Mouse (Mus musculus) neural tube, embryonic 14.5 days (tissue): ENCODE measurements around the gene Ift172. TPM values are rescaled to one million over a fixed set of nuclear protein-coding genes. Genes with fewer than 3 reads are reported as not detected.

Experiments used
- ATAC-seq: fragments of 200-750 bp; cut with Nextera tagmentation; 2 replicates; pipeline ENCODE4 v1.8.0; 2017; ENCODE audit warnings: low read depth, mild to moderate bottlenecking, moderate TSS enrichment, moderate library complexity
- H3K27ac ChIP-seq: fragments of 300-500 bp; sonication (generic); 2 replicates; pipeline ENCODE4 v1.5.1; 2014; ENCODE audit warnings: low read depth, mild to moderate bottlenecking, control low read depth, low read length, moderate library complexity, mixed read lengths
- H3K27me3 ChIP-seq: fragments of 300-500 bp; sonication (generic); 2 replicates; pipeline ENCODE4 v1.6.1; 2014; ENCODE audit warnings: low read length; ENCODE audit not compliant: control insufficient read depth, insufficient read depth
- H3K36me3 ChIP-seq: fragments of 300-500 bp; sonication (generic); 2 replicates; pipeline ENCODE4 v1.6.1; 2014; ENCODE audit warnings: low read length, mixed read lengths; ENCODE audit not compliant: control insufficient read depth, insufficient read depth
- H3K4me1 ChIP-seq: fragments of 300-500 bp; sonication (generic); 2 replicates; pipeline ENCODE4 v1.6.1; 2014; ENCODE audit warnings: low read length; ENCODE audit not compliant: control insufficient read depth, insufficient read depth
- H3K4me2 ChIP-seq: fragments of 300-500 bp; sonication (generic); 2 replicates; pipeline ENCODE4 v1.6.1; 2014; ENCODE audit warnings: mild to moderate bottlenecking, low read depth, low read length, control low read depth
- H3K4me3 ChIP-seq: fragments of 300-500 bp; sonication (generic); 2 replicates; pipeline ENCODE4 v1.5.1; 2014; ENCODE audit warnings: low read depth, low read length, control low read depth, mixed read lengths
- H3K9ac ChIP-seq: fragments of 300-500 bp; sonication (generic); replicated peaks from 2 replicates; pipeline ENCODE4 v1.6.1; 2014; ENCODE audit warnings: low read depth, mild to moderate bottlenecking, control low read depth, low read length, mixed read lengths
- H3K9me3 ChIP-seq: fragments of 300-500 bp; sonication (generic); 2 replicates; pipeline ENCODE4 v1.6.1; 2016; ENCODE audit warnings: low read length; ENCODE audit not compliant: control insufficient read depth
- WGBS: fragments of 180-500 bp; shearing (Covaris S2); extraction: QIAGEN DNeasy Blood & Tissue Kit; methylation state at CpG from one replicate; pipeline ENCODE4 v1.1.7; 2014; 5-methylcytosine and 5-hydroxymethylcytosine counted together
- polyA plus RNA-seq: library from polyadenylated mRNA; unstranded; fragments of >200 nt; fragmentation: Nextera tagmentation; extraction: Ambion mirVana; gene quantifications from 2 replicates; pipeline ENCODE4 v1.2.1, GENCODE M21; 2014

Gene Ift172
- polyA plus RNA-seq, 1 experiment from 2014 or later, result 32.6 TPM

GRCm38 (mm10) chr5:31279245-31279988 is 11.5 kb downstream of the Ift172 start:
- H3K27me3 ChIP-seq, result no peaks in the 10 kb centered on the region
- no peak for ATAC-seq
- 89% methylated on average over 20 of the region's 20 CpGs for WGBS
- no peak overlapping the region for H3K27ac ChIP-seq
- no peak overlapping the region for H3K4me2 ChIP-seq
- no peaks in the 10 kb centered on the region for H3K4me1 ChIP-seq
- no peak overlapping the region for H3K9ac ChIP-seq
- H3K4me3 ChIP-seq, result no peak overlapping the region
- no peaks in the 10 kb centered on the region for H3K9me3 ChIP-seq
- H3K36me3 ChIP-seq, result peaks cover 52% of the 10 kb centered on the region

GRCm38 (mm10) chr5:31273018-31273417 is 17.9 kb downstream of the Ift172 start:
- H3K27ac ChIP-seq, result no peak overlapping the region
- H3K9ac ChIP-seq, result no peak overlapping the region
- no peaks in the 10 kb centered on the region for H3K9me3 ChIP-seq
- no peak overlapping the region for H3K4me2 ChIP-seq
- H3K27me3 ChIP-seq, result no peaks in the 10 kb centered on the region
- no peaks in the 10 kb centered on the region for H3K4me1 ChIP-seq
- no peak for ATAC-seq
- 92% methylated on average over 6 of the region's 6 CpGs for WGBS
- H3K36me3 ChIP-seq, result peaks cover 29% of the 10 kb centered on the region
- H3K4me3 ChIP-seq, result no peak overlapping the region

DNA sequence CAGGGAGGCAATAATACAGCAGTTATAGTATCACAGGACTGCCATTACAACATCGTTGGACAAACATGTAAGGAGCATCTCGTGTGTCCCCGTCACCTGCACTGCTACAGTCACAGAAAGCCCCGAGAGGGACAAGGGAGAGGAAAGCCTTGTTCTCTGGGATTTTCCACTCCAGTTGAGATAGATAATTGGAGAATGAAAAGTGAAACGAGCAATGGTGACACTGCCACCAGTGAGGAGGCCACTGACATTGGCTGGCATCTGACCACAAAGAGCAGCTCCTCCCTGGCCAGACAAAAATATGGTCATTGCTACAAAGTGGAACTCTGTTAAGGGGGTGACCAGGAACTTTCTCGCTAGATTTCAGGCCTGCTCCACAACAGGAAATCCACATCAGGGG is 23.2 kb downstream of the Ift172 start:
- WGBS, result 71% methylated on average over 6 of the region's 6 CpGs
- no peak for ATAC-seq
- no peak overlapping the region for H3K9ac ChIP-seq

DNA sequence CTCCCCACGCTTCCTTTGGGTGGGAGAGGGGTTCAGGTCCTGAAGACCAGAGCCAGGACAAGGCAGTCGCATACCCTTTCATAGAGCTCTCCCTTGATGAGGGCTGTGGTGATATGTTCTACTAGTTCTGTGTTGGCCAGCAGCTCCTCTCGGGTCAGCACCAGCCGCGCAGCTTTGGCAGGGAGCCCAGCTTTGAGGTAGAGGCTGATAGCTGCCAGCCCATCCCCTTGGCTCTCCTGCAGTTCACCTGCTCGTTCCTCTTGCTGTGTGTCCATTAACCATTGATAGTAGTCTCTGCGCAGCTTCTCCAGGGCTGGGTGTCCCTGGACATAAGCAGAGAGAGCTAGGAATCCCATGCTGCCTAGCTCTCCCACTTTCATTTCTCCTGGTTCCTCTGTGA is 24.8 kb downstream of the Ift172 start:
- H3K4me3 ChIP-seq, result no peak overlapping the region
- H3K27ac ChIP-seq, result no peak overlapping the region
- no peak overlapping the region for H3K4me2 ChIP-seq
- no peak overlapping the region for H3K9ac ChIP-seq
- H3K36me3 ChIP-seq, result peaks cover 49% of the 10 kb centered on the region
- H3K9me3 ChIP-seq, result no peaks in the 10 kb centered on the region
- H3K27me3 ChIP-seq, result no peaks in the 10 kb centered on the region
- no peak for ATAC-seq
- H3K4me1 ChIP-seq, result no peaks in the 10 kb centered on the region
- WGBS, result 96% methylated on average over 7 of the region's 7 CpGs

More for the DNA sequence above, 23.2 kb downstream of the Ift172 start:
- Histone ChIP-seq H3K36me3 (peaks cover 55% of the 10 kb centered on the region), H3K27ac (no peak overlapping the region), H3K4me3 (no peak overlapping the region), H3K27me3 (no peaks in the 10 kb centered on the region), H3K9me3 (no peaks in the 10 kb centered on the region), H3K4me1 (no peaks in the 10 kb centered on the region), H3K4me2 (no peak overlapping the region)

DNA sequence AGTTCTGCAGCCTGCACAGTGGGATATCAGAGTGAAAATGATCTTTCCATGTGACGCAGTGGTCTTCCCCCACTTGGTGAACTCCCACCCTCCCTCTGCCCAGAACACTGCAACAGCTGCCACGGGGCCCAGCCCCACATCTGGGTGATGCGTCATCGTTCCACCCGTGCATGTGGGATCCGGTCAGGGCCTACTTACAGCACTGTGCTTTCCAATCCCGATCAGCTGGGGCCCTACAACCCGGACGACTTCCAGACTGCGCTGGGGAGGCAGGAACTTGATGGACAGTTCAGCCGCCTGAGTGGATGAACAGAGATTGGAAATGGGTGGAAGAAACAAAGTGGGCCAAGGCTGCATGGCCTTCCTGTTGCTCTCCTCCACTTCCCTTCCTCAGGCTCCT is 33.3 kb downstream of the Ift172 start:
- Histone ChIP-seq H3K4me1 (no peaks in the 10 kb centered on the region), H3K27ac (no peak overlapping the region), H3K9me3 (no peaks in the 10 kb centered on the region), H3K4me3 (no peak overlapping the region), H3K9ac (no peak overlapping the region), H3K4me2 (no peak overlapping the region), H3K27me3 (no peaks in the 10 kb centered on the region), H3K36me3 (peaks cover 45% of the 10 kb centered on the region)
- WGBS, result 83% methylated on average over 11 of the region's 11 CpGs
- no peak for ATAC-seq

- WGBS, result 75% methylated on average over 2 of the region's 2 CpGs
- H3K4me2 ChIP-seq, result no peak overlapping the region
- no peak overlapping the region for H3K4me3 ChIP-seq
- H3K4me1 ChIP-seq, result 0 out of 2 replicates have a peak, but pooled peaks cover 3% of the 10 kb centered on the region
- H3K27ac ChIP-seq, result no peak overlapping the region
- H3K9me3 ChIP-seq, result no peaks in the 10 kb centered on the region
- no peaks in the 10 kb centered on the region for H3K27me3 ChIP-seq
- peaks cover 51% of the 10 kb centered on the region for H3K36me3 ChIP-seq
- H3K9ac ChIP-seq, result no peak overlapping the region
- ATAC-seq, result no peak
Measured at GRCm38 (mm10) chr5:31255971-31256370, 34.9 kb downstream of the Ift172 start.

DNA sequence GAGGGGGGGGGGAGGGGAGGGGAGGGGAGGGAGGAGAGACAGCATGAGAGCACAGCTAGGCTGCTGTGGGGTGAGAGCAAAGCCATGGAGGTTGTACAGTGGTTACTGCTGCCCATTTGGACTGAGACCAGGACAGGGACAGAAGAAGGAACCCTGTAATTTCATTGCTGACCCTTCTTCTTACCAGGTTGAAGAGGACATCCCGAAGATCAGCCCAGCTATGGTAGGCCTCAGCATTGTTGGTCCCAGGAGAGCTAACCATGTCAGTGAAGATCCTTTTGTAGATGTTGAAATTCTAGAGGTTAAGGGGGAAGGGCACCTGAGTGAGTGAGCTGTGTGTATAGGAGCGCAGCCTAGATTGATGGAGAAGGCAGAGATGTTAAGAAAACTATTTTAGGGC is 35.5 kb downstream of the Ift172 start:
- H3K36me3 ChIP-seq, result peaks cover 51% of the 10 kb centered on the region
- 97% methylated on average over 2 of the region's 2 CpGs for WGBS
- H3K4me2 ChIP-seq, result no peak overlapping the region
- H3K27ac ChIP-seq, result no peak overlapping the region
- no peak overlapping the region for H3K9ac ChIP-seq
- H3K9me3 ChIP-seq, result no peaks in the 10 kb centered on the region
- no peak for ATAC-seq
- 0 out of 2 replicates have a peak, but pooled peaks cover 3% of the 10 kb centered on the region for H3K4me1 ChIP-seq
- H3K4me3 ChIP-seq, result no peak overlapping the region
- H3K27me3 ChIP-seq, result no peaks in the 10 kb centered on the region

- no peak for ATAC-seq
- Histone ChIP-seq H3K4me1 (0 out of 2 replicates have a peak, but pooled peaks cover 3% of the 10 kb centered on the region), H3K4me2 (no peak overlapping the region), H3K27ac (no peak overlapping the region), H3K9ac (no peak overlapping the region), H3K36me3 (peaks cover 51% of the 10 kb centered on the region), H3K9me3 (no peaks in the 10 kb centered on the region), H3K27me3 (no peaks in the 10 kb centered on the region), H3K4me3 (no peak overlapping the region)
- 87% methylated on average over 8 of the region's 8 CpGs for WGBS
Measured at GRCm38 (mm10) chr5:31254901-31255300, 36.0 kb downstream of the Ift172 start.

DNA sequence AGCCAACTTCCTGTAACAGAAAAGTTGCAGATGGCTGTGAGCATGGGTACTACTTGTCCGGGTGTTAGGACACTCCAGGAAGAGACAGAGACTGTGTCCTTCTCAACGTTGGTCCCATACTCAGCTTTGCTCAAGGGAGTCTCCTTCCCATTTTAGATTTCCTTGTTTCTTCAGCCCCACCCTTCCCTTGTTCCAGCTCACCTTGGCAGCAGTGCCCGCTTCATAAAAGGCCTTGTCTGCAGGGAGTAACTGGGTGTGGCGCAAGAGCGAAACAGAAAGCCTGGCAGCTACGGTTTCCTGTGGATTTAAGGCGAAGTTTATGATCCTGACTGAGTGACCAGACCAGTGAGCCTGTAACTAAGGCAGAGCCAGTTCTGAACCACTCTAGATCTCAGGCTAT is 36.5 kb downstream of the Ift172 start:
- peaks cover 50% of the 10 kb centered on the region for H3K36me3 ChIP-seq

More for the DNA sequence above, 36.5 kb downstream of the Ift172 start:
- no peak for ATAC-seq
- H3K4me3 ChIP-seq, result no peak overlapping the region
- no peaks in the 10 kb centered on the region for H3K27me3 ChIP-seq
- WGBS, result 81% methylated on average over 7 of the region's 7 CpGs
- 0 out of 2 replicates have a peak, but pooled peaks cover 3% of the 10 kb centered on the region for H3K4me1 ChIP-seq
- H3K4me2 ChIP-seq, result no peak overlapping the region
- no peaks in the 10 kb centered on the region for H3K9me3 ChIP-seq
- H3K9ac ChIP-seq, result no peak overlapping the region
- H3K27ac ChIP-seq, result no peak overlapping the region
